Mouse (Mus musculus) ES-E14 (cell line): Measurements from ENCODE around the gene Prss1.
"Not testable (repeated sequence)": the region's sequence is repeated elsewhere in the genome, so short reads cannot be mapped to it uniquely, and the experiment has no call there.

Experiments used
- CHD2 ChIP-seq: IDR thresholded peaks from 2 replicates; pipeline ENCODE4 v1.6.1; 2014; ENCODE audit warnings: mild to moderate bottlenecking, low read depth, low read length, inconsistent platforms
- MAFK ChIP-seq: IDR thresholded peaks from 2 replicates; pipeline ENCODE4 v1.6.1; 2014; ENCODE audit warnings: mild to moderate bottlenecking, low read depth, low read length, inconsistent platforms; ENCODE audit not compliant: insufficient read depth

DNA sequence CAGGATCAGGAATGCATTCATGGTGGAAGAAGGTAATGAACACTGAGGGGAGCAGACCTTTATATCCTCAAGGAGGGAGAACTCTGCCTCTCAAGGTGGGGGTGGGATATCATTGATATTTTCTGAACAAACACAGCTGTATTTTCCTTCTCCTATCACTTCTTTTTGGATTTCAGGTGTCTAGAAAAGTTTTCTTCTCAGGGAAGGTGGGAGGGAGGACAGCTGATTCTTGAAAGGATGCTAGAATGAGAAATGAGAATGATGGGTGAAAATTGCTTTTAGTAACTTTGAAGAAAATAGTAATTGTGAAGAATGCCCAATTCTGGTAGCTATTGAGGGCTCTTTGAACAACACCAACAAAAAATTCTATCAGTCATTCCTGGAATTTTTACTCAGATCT lies 12.7 kb upstream of the Prss1 start, which contains the start of gene Gm10334:
- not testable (repeated sequence) for TF ChIP-seq MAFK, CHD2
